Mouse (Mus musculus) cortical plate, adult 2 months (tissue): ENCODE results near the gene Hephl1.

ENCODE experiments used
- CTCF ChIP-seq: fragments of 200-500 bp; IDR thresholded peaks from 2 replicates; pipeline ENCODE4 v1.5.1; 2011; ENCODE audit warnings: mild to moderate bottlenecking, control low read depth, low read length; ENCODE audit not compliant: insufficient read depth; ENCODE audit errors: extremely low read depth
- POLR2A ChIP-seq: fragments of 200-500 bp; IDR thresholded peaks from 2 replicates; pipeline ENCODE4 v1.6.1; 2011; ENCODE audit warnings: mild to moderate bottlenecking, low read length, control low read depth; ENCODE audit not compliant: insufficient read depth; ENCODE audit errors: extremely low read depth

- TF ChIP-seq POLR2A (no peak), CTCF (no peak)
These were observed 43.8 kb downstream of the Hephl1 start for GRCm38 (mm10) chr9:15067995-15068685.
